Mouse (Mus musculus) limb, embryonic 10.5 days (tissue): ENCODE measurements around the gene Herpud2. TPM values are rescaled to one million over a fixed set of nuclear protein-coding genes. Genes with fewer than 3 reads are reported as not detected.

ENCODE experiments used
- polyA plus RNA-seq: library from polyadenylated mRNA; unstranded; fragments of >200 nt; fragmentation: Nextera tagmentation; extraction: Ambion mirVana; gene quantifications from 2 replicates; pipeline ENCODE4 v1.2.1, GENCODE M21; 2016

Gene Herpud2
- polyA plus RNA-seq, 1 experiment from 2014 or later, result 26.0 TPM

Other genes starting within 250 kb of the Herpud2 start
- not detected in 2 replicates for gene Gm10181, start 62.4 kb downstream of the Herpud2 start, polyA plus RNA-seq
- gene Sept7, start 100.6 kb upstream of the Herpud2 start, polyA plus RNA-seq, result 179 and 233 TPM in 2 replicates